Mouse (Mus musculus) liver, embryonic 14.5 days (tissue): ENCODE measurements around the gene Trim45.

Source experiments
- CTCF ChIP-seq: IDR thresholded peaks from 2 replicates; pipeline ENCODE4 v1.5.1; 2016; ENCODE audit warnings: antibody characterized with exemption, low read depth, control low read depth
- EP300 ChIP-seq: IDR thresholded peaks from 2 replicates; pipeline ENCODE4 v1.6.1; 2016; ENCODE audit warnings: antibody characterized with exemption, low read depth

DNA sequence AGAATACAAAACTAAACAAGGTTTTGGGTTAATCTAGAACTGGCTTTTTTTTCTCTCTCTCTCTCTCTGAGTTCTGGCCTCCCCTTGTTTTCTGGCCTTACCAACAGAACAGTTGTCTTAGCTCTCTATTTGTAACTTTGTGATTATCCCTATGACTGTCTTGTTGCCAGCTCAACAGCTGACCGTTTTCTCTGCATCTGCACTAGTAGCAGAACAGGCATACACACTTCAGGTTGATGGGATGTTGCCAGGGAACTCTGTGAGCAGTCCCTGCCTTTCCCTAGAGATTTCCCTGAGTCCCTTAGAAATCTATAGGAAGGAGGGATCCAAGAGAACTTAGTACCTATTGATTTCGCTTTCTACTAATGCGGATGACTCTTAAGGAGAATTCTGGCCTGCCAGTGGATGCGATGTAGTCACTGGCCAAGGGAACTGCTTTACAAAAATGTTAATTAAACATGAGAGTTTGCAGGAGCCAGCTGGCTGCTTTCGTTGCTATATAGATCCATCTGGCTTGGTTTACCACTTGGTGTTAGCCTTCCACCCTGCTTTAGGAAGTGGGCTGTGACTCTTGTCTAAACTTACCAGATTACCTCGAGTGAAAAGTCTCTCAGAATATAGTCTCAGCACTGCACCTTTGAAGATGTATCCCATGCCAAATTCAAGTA lies 2.2 kb downstream of the Trim45 start:
- TF ChIP-seq EP300 (no peak), CTCF (no peak)
